Mouse (Mus musculus): ENCODE results near the gene Rgl2. TPM values are rescaled to one million over a fixed set of nuclear protein-coding genes. Genes with fewer than 3 reads are reported as not detected.

The Rgl2 gene
- polyA plus RNA-seq, 1 experiment from 2014 or later = 44.2 TPM

DNA sequence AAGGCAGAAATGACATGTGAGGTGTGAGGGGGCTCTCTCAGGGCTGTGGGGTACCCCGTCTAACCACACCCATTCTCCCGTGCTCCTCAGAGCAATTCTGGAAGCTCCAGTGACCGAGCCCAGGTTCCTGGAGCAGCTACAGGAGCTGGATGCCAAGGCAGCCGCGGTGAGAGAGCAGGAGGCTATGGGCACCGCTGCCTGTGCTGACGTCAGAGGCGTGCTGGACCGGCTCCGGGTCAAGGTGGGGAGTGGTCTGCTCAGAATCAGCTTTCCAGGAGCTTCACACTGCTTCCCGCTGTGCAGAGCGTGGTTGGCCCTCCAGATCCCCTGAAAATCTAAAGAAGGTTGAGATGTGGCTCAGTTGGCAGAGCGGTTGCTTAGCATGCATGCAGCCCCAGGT, 29.8 kb downstream of the Rgl2 start:
- Histone ChIP-seq H3K9me3 (no peaks in the 10 kb centered on the region), H3K4me3 (no peak overlapping the region), H3K27me3 (ENCODE audit: insufficient read depth, poor library complexity, severe bottlenecking) (no peaks in the 10 kb centered on the region), H3K36me3 (peaks cover 70% of the 10 kb centered on the region), H3K27ac (no peak overlapping the region), H3K4me1 (peaks cover 11% of the 10 kb centered on the region)
- 94% methylated on average over 13 of the region's 13 CpGs for WGBS
- no peak for DNase-seq (ENCODE audit: low spot score)

- H3K4me1 ChIP-seq = peaks cover 5% of the 10 kb centered on the region
- no peak overlapping the region for H3K27ac ChIP-seq
- H3K9me3 ChIP-seq = no peaks in the 10 kb centered on the region
- 91% methylated on average over 15 of the region's 15 CpGs for WGBS
- H3K36me3 ChIP-seq = peaks cover 69% of the 10 kb centered on the region
- no peak overlapping the region for H3K4me3 ChIP-seq
- no peak for DNase-seq (ENCODE audit: low spot score)
- H3K27me3 ChIP-seq (ENCODE audit: insufficient read depth, poor library complexity, severe bottlenecking) = no peaks in the 10 kb centered on the region
Observed at GRCm38 (mm10) chr17:33959948-33960347, 30.6 kb downstream of the Rgl2 start.

DNA sequence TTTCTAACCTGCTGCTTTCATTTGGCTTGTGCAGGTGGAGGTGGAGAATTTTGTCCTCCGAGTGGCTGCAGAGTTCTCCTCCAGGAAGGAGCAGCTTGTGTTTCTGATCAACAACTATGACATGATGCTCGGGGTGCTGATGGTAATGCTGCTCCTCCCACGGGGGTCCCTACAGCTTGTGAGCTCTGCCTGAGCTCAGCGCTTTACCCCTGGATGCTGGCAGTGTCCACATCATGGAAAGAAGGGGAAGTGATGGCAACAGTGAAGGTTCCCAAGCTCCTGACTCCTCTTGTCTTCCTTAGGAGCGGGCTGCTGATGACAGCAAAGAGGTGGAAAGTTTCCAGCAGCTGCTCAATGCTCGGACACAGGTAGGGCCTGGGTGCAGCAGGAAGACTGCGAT, 33.5 kb downstream of the Rgl2 start:
- Histone ChIP-seq H3K4me1 (no peaks in the 10 kb centered on the region), H3K4me3 (no peak overlapping the region), H3K27me3 (ENCODE audit: insufficient read depth, poor library complexity, severe bottlenecking) (no peaks in the 10 kb centered on the region), H3K27ac (no peak overlapping the region), H3K36me3 (peaks cover 85% of the 10 kb centered on the region), H3K9me3 (no peaks in the 10 kb centered on the region)
- no peak for DNase-seq (ENCODE audit: low spot score)
- WGBS = 89% methylated on average over 7 of the region's 7 CpGs

DNA sequence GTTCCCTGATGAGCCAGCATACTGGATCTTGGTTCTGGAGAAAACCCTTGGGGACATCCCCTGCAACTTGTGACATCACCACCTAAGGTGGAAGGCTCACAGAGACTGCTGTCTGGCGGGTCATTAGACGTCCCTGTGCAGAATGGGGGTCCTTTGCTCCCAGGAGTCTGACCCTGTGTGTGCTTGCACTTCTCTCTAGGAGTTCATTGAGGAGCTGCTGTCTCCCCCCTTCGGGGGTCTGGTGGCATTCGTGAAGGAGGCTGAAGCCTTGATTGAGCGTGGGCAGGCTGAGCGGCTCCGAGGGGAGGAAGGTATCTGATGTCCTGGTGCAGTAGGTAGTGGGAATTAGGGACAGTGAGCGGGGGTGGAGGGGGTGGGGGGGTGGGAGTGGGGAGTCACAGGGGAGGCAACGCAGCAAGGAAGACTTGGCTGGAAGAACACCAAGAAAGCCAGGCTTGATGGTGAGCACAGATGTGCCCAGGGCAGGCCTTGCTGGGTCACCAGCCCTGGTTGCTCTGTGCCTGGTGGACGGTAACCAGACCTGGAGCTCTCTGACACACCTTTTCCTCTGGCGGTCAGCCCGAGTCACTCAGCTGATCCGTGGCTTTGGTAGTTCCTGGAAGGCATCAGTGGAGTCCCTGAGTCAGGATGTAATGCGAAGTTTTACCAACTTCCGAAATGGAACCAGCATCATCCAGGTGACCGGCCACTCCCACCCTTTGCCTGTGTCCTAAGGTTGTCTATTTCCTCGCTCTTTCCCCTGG, 35.9 kb downstream of the Rgl2 start:
- 91% methylated on average over 17 of the region's 17 CpGs for WGBS
- H3K4me3 ChIP-seq = no peak overlapping the region
- H3K36me3 ChIP-seq = peaks cover 62% of the 10 kb centered on the region
- DNase-seq (ENCODE audit: low spot score) = no peak
- no peaks in the 10 kb centered on the region for H3K9me3 ChIP-seq
- H3K27ac ChIP-seq = no peak overlapping the region
- H3K27me3 ChIP-seq (ENCODE audit: insufficient read depth, poor library complexity, severe bottlenecking) = no peaks in the 10 kb centered on the region
- no peaks in the 10 kb centered on the region for H3K4me1 ChIP-seq

GRCm38 (mm10) chr17:33965846-33966550, 36.7 kb downstream of the Rgl2 start:
- Histone ChIP-seq H3K4me1 (no peaks in the 10 kb centered on the region), H3K27me3 (ENCODE audit: insufficient read depth, poor library complexity, severe bottlenecking) (no peaks in the 10 kb centered on the region), H3K4me3 (no peak overlapping the region), H3K36me3 (peaks cover 55% of the 10 kb centered on the region), H3K9me3 (no peaks in the 10 kb centered on the region), H3K27ac (no peak overlapping the region)
- WGBS = 86% methylated on average over 16 of the region's 16 CpGs
- no peak for DNase-seq (ENCODE audit: low spot score)

- H3K27me3 ChIP-seq (ENCODE audit: insufficient read depth, poor library complexity, severe bottlenecking) = no peaks in the 10 kb centered on the region
- DNase-seq (ENCODE audit: low spot score) = peak; percentile 88
- H3K4me1 ChIP-seq = no peaks in the 10 kb centered on the region
- WGBS = 2% methylated on average over 9 of the region's 9 CpGs
- H3K27ac ChIP-seq = no peak overlapping the region
- H3K4me3 ChIP-seq = no peak overlapping the region
- H3K36me3 ChIP-seq = peaks cover 30% of the 10 kb centered on the region
- no peaks in the 10 kb centered on the region for H3K9me3 ChIP-seq
Observed at GRCm38 (mm10) chr17:33968489-33968888, 39.1 kb downstream of the Rgl2 start.

DNA sequence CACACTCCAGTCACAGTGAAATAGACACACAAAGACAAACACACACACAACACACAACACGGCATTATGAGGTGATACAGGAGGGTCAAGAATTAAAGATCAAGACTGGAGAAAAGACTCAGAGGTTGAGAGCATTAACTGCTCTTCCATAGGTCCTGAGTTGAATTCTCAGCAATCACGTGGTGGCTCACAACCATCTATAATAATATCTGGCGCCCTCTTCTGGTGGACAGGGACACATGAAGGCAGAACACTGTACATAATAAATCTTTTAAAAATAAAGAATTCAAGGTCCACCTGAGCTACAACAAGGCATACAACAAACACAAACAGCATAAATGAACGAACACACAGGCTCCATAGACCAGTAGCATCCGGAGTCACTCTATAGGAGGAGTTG, 39.6 kb downstream of the Rgl2 start:
- Histone ChIP-seq H3K27me3 (ENCODE audit: insufficient read depth, poor library complexity, severe bottlenecking) (no peaks in the 10 kb centered on the region), H3K36me3 (peaks cover 26% of the 10 kb centered on the region), H3K27ac (no peak overlapping the region), H3K4me1 (no peaks in the 10 kb centered on the region), H3K4me3 (no peak overlapping the region), H3K9me3 (no peaks in the 10 kb centered on the region)
- DNase-seq (ENCODE audit: low spot score) = no peak
- 26% methylated on average over 5 of the region's 5 CpGs for WGBS

DNA sequence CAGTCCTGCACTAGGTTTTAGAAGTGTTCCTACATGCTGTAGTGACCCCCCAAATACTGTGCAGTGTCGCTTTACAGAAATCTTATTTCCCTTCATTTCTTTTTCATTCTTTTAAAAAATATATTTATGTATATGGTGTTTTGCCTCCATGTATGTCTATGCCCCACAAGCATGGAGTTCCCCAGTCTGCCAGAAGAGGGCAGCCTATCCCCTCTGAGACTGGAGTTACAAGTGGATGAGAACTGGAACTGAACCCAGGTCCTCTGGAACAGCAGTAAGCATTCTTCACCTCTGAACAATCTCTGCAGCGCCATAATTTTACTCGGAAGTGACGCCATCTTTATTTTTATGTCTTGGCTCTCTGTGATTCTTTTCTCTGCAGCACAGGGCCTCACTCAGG, 40.1 kb downstream of the Rgl2 start:
- Histone ChIP-seq H3K27ac (no peak overlapping the region), H3K4me3 (no peak overlapping the region), H3K36me3 (peaks cover 23% of the 10 kb centered on the region; the same call in 1 of the 2 replicates), H3K9me3 (no peaks in the 10 kb centered on the region), H3K27me3 (ENCODE audit: insufficient read depth, poor library complexity, severe bottlenecking) (no peaks in the 10 kb centered on the region), H3K4me1 (no peaks in the 10 kb centered on the region)
- no peak for DNase-seq (ENCODE audit: low spot score)
- 72% methylated on average over 4 of the region's 4 CpGs for WGBS

DNA sequence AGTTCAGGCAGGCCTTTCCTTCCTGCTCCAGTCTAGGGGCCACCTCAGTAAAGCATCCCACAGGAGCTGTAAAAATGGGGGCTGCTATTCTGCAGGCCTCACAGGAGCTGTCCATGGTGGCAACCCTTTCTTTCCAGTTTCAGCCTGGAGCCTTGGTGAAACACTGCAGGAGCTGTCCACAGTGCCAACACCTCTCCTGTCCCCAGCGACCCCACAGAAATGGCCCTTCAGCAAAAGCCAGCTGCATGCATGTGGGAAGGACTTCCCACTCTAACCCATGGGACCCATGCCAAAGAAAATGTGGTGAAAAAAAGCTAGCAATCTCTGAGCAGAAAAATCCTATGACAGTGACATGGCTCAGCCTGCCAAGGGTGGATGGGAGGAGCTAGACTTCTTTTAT, 43.3 kb downstream of the Rgl2 start:
- DNase-seq (ENCODE audit: low spot score) = peak; percentile 87
- 18% methylated on average over 1 of the region's 1 CpGs for WGBS
- peaks cover 23% of the 10 kb centered on the region for H3K27me3 ChIP-seq (ENCODE audit: insufficient read depth, poor library complexity, severe bottlenecking)
- H3K4me3 ChIP-seq = no peak overlapping the region
- peaks cover 2% of the 10 kb centered on the region for H3K4me1 ChIP-seq
- H3K27ac ChIP-seq = no peak overlapping the region
- no peaks in the 10 kb centered on the region for H3K9me3 ChIP-seq
- no peaks in the 10 kb centered on the region for H3K36me3 ChIP-seq

DNA sequence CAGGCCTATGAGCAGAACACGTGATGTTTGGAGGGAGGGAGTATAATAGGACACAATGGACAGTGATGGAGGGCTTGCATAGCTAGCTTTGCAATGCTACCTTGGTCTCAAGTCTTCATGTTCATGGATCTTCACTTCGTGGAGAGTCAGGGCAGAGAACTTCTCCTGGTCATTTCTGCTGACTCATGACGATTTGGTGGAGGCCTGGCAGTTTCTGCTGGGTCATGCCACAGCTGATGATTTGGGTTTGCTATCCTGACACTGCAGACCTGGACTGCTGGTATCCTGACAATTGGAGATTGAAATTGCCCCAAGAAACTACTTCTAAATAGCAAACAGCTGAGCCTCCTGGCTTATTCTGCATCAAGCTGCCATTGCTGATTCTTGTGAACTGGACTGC, 44.2 kb downstream of the Rgl2 start:
- Histone ChIP-seq H3K27ac (no peak overlapping the region), H3K4me3 (no peak overlapping the region), H3K36me3 (no peaks in the 10 kb centered on the region), H3K27me3 (ENCODE audit: insufficient read depth, poor library complexity, severe bottlenecking) (peaks cover 32% of the 10 kb centered on the region), H3K4me1 (peaks cover 10% of the 10 kb centered on the region), H3K9me3 (no peaks in the 10 kb centered on the region)
- DNase-seq (ENCODE audit: low spot score) = no peak
- WGBS = 56% methylated on average over 3 of the region's 3 CpGs

- 2% methylated on average over 57 of the region's 57 CpGs for WGBS
- peak overlapping the region; percentile 55 for H3K4me3 ChIP-seq
- H3K27ac ChIP-seq = 0 out of 2 replicates have a peak overlapping the region, but pooled peaks have one; percentile 57
- H3K36me3 ChIP-seq = no peaks in the 10 kb centered on the region
- H3K9me3 ChIP-seq = no peaks in the 10 kb centered on the region
- peaks cover 27% of the 10 kb centered on the region for H3K4me1 ChIP-seq
- peaks cover 54% of the 10 kb centered on the region for H3K27me3 ChIP-seq (ENCODE audit: insufficient read depth, poor library complexity, severe bottlenecking)
- DNase-seq (ENCODE audit: low spot score) = no peak
Observed at GRCm38 (mm10) chr17:33977861-33978557, 48.7 kb downstream of the Rgl2 start.

GRCm38 (mm10) chr17:33978631-33979031, 49.3 kb downstream of the Rgl2 start:
- peaks cover 54% of the 10 kb centered on the region for H3K27me3 ChIP-seq (ENCODE audit: insufficient read depth, poor library complexity, severe bottlenecking)

GRCm38 (mm10) chr17:33979512-33980050, 50.2 kb downstream of the Rgl2 start:
- no peak overlapping the region for H3K4me3 ChIP-seq
- no peaks in the 10 kb centered on the region for H3K36me3 ChIP-seq
- DNase-seq (ENCODE audit: low spot score) = no peak
- peaks cover 54% of the 10 kb centered on the region for H3K27me3 ChIP-seq (ENCODE audit: insufficient read depth, poor library complexity, severe bottlenecking)
- no peaks in the 10 kb centered on the region for H3K9me3 ChIP-seq
- H3K4me1 ChIP-seq = peaks cover 27% of the 10 kb centered on the region
- no peak overlapping the region for H3K27ac ChIP-seq
- 64% methylated on average over 6 of the region's 6 CpGs for WGBS

More at GRCm38 (mm10) chr17:33978631-33979031, 49.3 kb downstream of the Rgl2 start:
- H3K36me3 ChIP-seq = no peaks in the 10 kb centered on the region
- H3K27ac ChIP-seq = 0 out of 2 replicates have a peak overlapping the region, but pooled peaks have one; percentile 57
- under 1% methylated on average over 17 of the region's 17 CpGs for WGBS
- H3K4me1 ChIP-seq = peaks cover 27% of the 10 kb centered on the region
- peak overlapping the region; percentile 55 for H3K4me3 ChIP-seq
- no peaks in the 10 kb centered on the region for H3K9me3 ChIP-seq
- peak; percentile 90 for DNase-seq (ENCODE audit: low spot score)

All from heart, embryonic 10.5 days (tissue).